Mouse (Mus musculus): ENCODE measurements around the gene Cirbp.

GRCm38 (mm10) chr10:80176270-80176834, 10.6 kb downstream of the Cirbp start:
- no peak for TF ChIP-seq HCFC1 (IDR thresholded peaks at IDR 0.05; ENCODE audit: borderline replicate concordance, insufficient read depth, low read length)
- no peak for TF ChIP-seq ZC3H11A (IDR thresholded peaks at IDR 0.05; ENCODE audit: borderline replicate concordance, low read depth, low read length)
- no peak for TF ChIP-seq MAFK (IDR thresholded peaks at IDR 0.05; ENCODE audit: insufficient read depth, low read depth, low read length)
- no peak for TF ChIP-seq ZNF384 (IDR thresholded peaks at IDR 0.05; ENCODE audit: low read depth, low read length)
- TF ChIP-seq CHD2 (IDR thresholded peaks at IDR 0.05; ENCODE audit: low read depth, low read length): no peak

Data from ES-E14 (cell line).